Comparison of ENCODE assay signal across 8 mouse cellular contexts in the genomic region with DNA sequence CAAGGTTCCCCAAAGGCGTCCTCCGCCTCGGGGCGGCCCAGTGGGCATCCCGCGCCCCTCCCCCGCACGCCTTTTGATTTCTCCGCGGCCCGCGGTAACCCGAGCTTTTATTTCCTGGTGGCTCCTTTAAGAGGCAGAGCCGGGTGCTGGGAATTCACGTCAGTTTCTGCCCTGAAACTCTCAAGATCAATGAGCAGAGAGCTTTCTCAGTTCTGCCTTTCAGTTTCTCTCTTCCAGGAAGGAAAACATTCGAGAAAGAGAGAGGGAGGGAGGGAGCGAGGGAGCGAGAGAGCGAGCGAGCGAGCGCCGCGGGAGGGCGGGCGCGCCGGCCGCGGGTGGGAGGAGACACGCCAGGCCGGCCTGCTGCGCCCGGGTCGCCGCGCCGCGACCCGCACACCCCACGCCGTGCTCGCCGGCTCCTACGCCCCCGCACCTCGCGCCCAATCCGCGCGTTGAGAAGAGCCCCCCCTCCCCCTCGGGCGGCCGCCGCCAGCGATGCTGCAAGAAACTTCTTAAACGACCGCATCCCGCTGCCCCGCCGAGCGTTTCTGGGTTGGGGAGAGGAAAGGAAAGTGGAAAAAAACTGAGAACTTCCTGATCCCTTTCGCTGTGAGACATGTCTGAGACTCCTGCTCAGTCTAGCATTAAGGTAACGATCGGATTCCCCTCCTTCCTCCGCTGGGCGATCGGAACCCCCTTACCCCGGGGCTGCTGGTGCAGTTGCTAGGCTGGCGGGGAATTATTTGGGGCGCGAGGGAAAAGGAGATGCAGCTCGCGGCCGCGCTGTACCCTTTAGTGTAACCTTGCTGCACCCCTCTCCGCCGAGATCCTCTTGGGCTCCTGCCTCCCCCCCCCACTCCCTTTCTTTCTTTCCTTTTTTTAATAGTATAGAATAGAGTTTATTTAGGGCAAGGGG. TPM values are rescaled to one million over a fixed set of nuclear protein-coding genes. Genes with fewer than 3 reads are reported as not detected.
DNase-seq lines count a peak whose midpoint lies in the region; ATAC-seq lines count a peak whose summit lies in the region.

Gene Etv6, plus strand, starts transcription at position 211 of the 916 bp plus-strand sequence.

- intact Hi-C loops in left cerebral cortex, postnatal 14 days (cut with DNase I): loop anchor here (2.0 to 5.0 kb wide), 3 partner anchors 73 to 353 kb away; no protein-coding TSS in a partner anchor

- peak; percentile 24 for ATAC-seq in megakaryocyte-erythroid progenitor cell, adult 5-6 weeks (replicated peaks; ENCODE audit: low FRiP score, low TSS enrichment, poor library complexity, severe bottlenecking)

- peak; percentile 72 to 80 for DNase-seq in adrenal gland, adult 18-20 months (ENCODE audit: low spot score in 2 of 2)
- DNase-seq in embryo, embryonic 10 days (ENCODE audit: low spot score): peak; percentile 66
- DNase-seq in gastrocnemius, postnatal 10 days: peak; percentile 75
- DNase-seq in hindlimb bud, embryonic 11.5 days (ENCODE audit: extremely low spot score, low read depth, low spot score): peak; percentile 58
- DNase-seq in left cerebral cortex, postnatal 14 days (ENCODE audit: low spot score in 2 of 2): peak; percentile 78 to 82
- DNase-seq in right cerebral cortex, postnatal 36 days (ENCODE audit: low spot score in 2 of 2): peak; percentile 72 to 75
- peak; percentile 84 for DNase-seq in yolk sac, embryonic 10.5 days (ENCODE audit: low spot score)

RNA-seq across cellular contexts. Expression of gene Etv6, which starts in this region (rescaled TPM):
- total RNA-seq in adrenal gland, adult 18-20 months (2021): 10 to 100 TPM; 32.6 to 55.2 TPM
- total RNA-seq in gastrocnemius, postnatal 10 days (2021): 10 to 100 TPM; 12.9 to 14.0 TPM
- 10 to 100 TPM; 16.9 to 18.5 TPM for total RNA-seq in left cerebral cortex, postnatal 14 days (2021)
- 30.8 and 38.8 TPM in 2 replicates for total RNA-seq in megakaryocyte-erythroid progenitor cell, adult 5-6 weeks (2014; fragmentation: Nextera tagmentation)
- total RNA-seq in megakaryocyte-erythroid progenitor cell, adult 5-6 weeks (2017): 24.7 and 34.1 TPM in 2 replicates

Comparison
In these comparisons a context has a peak if more than half of its experiments do, and no peak if none do; other contexts are left out.
1. Peak in every context shown above with its lines: DNase-seq and ATAC-seq.